Mouse (Mus musculus) CH12.LX (cell line): ENCODE measurements at regions not wholly inside any gene's neighbourhood (a gene's known extent, or its start where the extent isn't known, plus 50 kb on each side); places are given as distances from the start of the nearest gene placed in this dataset.

Experiments used
- MEF2A ChIP-seq: IDR thresholded peaks from 2 replicates; pipeline ENCODE4 v1.6.1; 2014; ENCODE audit warnings: low read depth, mild to moderate bottlenecking, inconsistent platforms, low read length, improper control_type of control experiment, borderline replicate concordance
- ZMIZ1 ChIP-seq: IDR thresholded peaks from 2 replicates; pipeline ENCODE4 v1.6.1; 2012; ENCODE audit warnings: low read depth, mild to moderate bottlenecking, inconsistent platforms, low read length, improper control_type of control experiment
- ZNF384 ChIP-seq: IDR thresholded peaks from 2 replicates; pipeline ENCODE4 v1.6.1; 2012; ENCODE audit warnings: low read depth, low read length, improper control_type of control experiment, inconsistent platforms

DNA sequence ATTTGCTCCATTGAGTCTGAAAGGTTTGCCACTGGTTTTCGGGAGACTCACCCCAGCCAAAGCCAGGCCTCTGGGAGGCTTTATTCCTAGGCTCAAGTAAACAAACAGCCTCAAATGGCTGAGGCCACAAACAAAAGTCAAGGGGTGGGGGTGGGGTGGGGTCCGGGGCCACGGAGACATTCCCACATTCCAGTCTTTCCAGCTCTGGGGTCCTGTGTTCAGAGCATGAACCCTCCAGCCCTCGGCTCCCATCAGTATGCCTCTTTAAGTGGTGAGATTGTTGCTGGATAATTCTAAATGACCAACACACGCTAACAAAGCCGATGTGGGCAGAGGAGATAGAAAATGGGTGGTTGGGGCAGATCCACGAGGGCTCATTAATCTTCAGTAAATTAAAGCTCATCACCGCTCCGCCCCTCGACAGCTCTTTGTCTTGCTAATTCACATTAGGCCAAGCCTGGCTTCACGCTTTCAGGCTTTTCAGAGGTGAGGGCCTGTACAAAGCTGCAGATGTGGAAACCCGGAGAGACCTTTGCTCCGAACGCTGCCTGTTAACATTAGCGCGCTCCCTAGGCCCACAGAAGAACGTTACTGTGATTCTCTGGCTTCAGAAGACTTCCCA, 326.2 kb downstream of the Pmp22 start:
- no peak for TF ChIP-seq ZNF384
- TF ChIP-seq ZMIZ1: no peak
- no peak for TF ChIP-seq MEF2A
